Comparison of ENCODE assay signal across 12 mouse cellular contexts in the genomic region with DNA sequence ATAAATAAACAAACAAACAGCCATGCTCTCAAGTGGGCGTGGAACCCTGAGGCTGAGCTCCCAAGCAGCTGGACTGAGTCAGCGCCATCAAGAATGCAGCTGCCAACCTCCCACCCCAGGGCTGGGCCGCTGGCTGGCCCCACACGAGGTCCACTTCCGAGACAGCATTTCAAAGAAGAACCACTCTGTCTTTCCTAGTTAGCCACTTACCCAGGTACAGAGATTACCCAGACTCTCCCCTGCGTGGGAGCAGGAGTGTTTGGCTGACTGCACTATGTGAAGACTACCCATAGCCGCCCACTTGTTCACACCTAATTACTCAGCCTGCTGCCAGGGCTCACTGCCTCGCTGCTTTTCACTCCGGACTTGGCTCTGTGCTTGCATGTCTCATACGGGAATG. TPM values are rescaled to one million over a fixed set of nuclear protein-coding genes. Genes with fewer than 3 reads are reported as not detected.
A peak's percentile ranks its signal among the peaks of the same experiment; 100 is the strongest.
DNase-seq lines count a peak whose midpoint lies in the region; ATAC-seq and TF ChIP-seq lines count a peak whose summit lies in the region.
"Had no signal": no experiment of that assay in that cellular context is flagged by ENCODE, and none has a peak within 500 bp of the region (broad histone marks: within the 10 kb centered on the region; RNA-seq: fewer than 3 reads in every experiment).

No protein-coding gene starts in this region.

- peak; percentile 32 for DNase-seq in hindbrain, postnatal 0 days (ENCODE audit: low spot score)
- DNase-seq in cerebellum, postnatal 10 days, result peak; percentile 70 to 74
- DNase-seq in frontal cortex, postnatal 10 days (ENCODE audit: low spot score in 2 of 2), result no peak
- DNase-seq: embryo, embryonic 11 days; right cerebral cortex, adult 18-20 months had no signal

- no peak overlapping the region for H3K4me3 ChIP-seq in hindbrain, postnatal 0 days (ENCODE audit: low read length)
- no peak overlapping the region for H3K4me3 ChIP-seq in hindbrain, embryonic 16.5 days (ENCODE audit: low read length)
- no peak overlapping the region for H3K4me3 ChIP-seq in kidney, embryonic 15.5 days (replicated peaks)
- no peak overlapping the region for H3K4me3 ChIP-seq in stomach, embryonic 15.5 days (replicated peaks)
- H3K4me3 ChIP-seq: heart, adult 2 months; hindbrain, embryonic 15.5 days had no signal

- no peak overlapping the region for H3K4me2 ChIP-seq in hindbrain, postnatal 0 days (ENCODE audit: low read depth, low read length)
- H3K4me2 ChIP-seq in hindbrain, embryonic 16.5 days (ENCODE audit: low read length), result no peak overlapping the region
- H3K4me2 ChIP-seq in kidney, embryonic 15.5 days, result no peak overlapping the region
- H3K4me2 ChIP-seq in stomach, embryonic 15.5 days, result no peak overlapping the region
- H3K4me2 ChIP-seq: hindbrain, embryonic 15.5 days had no signal

- no peak overlapping the region for H3K9ac ChIP-seq in hindbrain, postnatal 0 days (replicated peaks; ENCODE audit: low read length)
- no peak overlapping the region for H3K9ac ChIP-seq in hindbrain, embryonic 16.5 days (ENCODE audit: low read depth, low read length)
- H3K9ac ChIP-seq in kidney, embryonic 15.5 days, result no peak overlapping the region
- no peak overlapping the region for H3K9ac ChIP-seq in stomach, embryonic 15.5 days
- H3K9ac ChIP-seq: hindbrain, embryonic 15.5 days had no signal

- no peak for TF ChIP-seq CTCF in hindbrain, postnatal 0 days (IDR thresholded peaks at IDR 0.05; ENCODE audit: low read depth)

- no peaks in the 10 kb centered on the region for H3K9me3 ChIP-seq in hindbrain, postnatal 0 days (ENCODE audit: low read length)
- no peaks in the 10 kb centered on the region for H3K9me3 ChIP-seq in hindbrain, embryonic 16.5 days (ENCODE audit: control insufficient read depth, low read length)
- no peaks in the 10 kb centered on the region for H3K9me3 ChIP-seq in kidney, embryonic 15.5 days (replicated peaks)
- no peaks in the 10 kb centered on the region for H3K9me3 ChIP-seq in stomach, embryonic 15.5 days
- H3K9me3 ChIP-seq: hindbrain, embryonic 15.5 days had no signal

- H3K4me1 ChIP-seq in hindbrain, postnatal 0 days (ENCODE audit: insufficient read depth, low read length), result no peaks in the 10 kb centered on the region
- no peaks in the 10 kb centered on the region for H3K4me1 ChIP-seq in hindbrain, embryonic 16.5 days (ENCODE audit: control insufficient read depth, insufficient read depth, low read depth, low read length)
- H3K4me1 ChIP-seq in kidney, embryonic 15.5 days, result peaks cover 28% of the 10 kb centered on the region
- H3K4me1 ChIP-seq in stomach, embryonic 15.5 days, result no peaks in the 10 kb centered on the region
- H3K4me1 ChIP-seq: hindbrain, embryonic 15.5 days had no signal

- ATAC-seq in hindbrain, postnatal 0 days, result 0 out of 2 replicates have a peak, but pooled peaks have one; percentile 17
- ATAC-seq in hindbrain, embryonic 16.5 days, result no peak
- peak; percentile 75 for ATAC-seq in kidney, embryonic 15.5 days (replicated peaks; ENCODE audit: low FRiP score)
- ATAC-seq in stomach, embryonic 15.5 days (ENCODE audit: insufficient read depth, low FRiP score, low read depth), result peak; percentile 31; the same call in 1 of the 2 replicates
- no peak for ATAC-seq in frontal cortex, adult (ENCODE audit: low TSS enrichment)

- no peak overlapping the region for H3K27ac ChIP-seq in hindbrain, postnatal 0 days
- H3K27ac ChIP-seq in hindbrain, embryonic 16.5 days (ENCODE audit: low read depth, low read length), result no peak overlapping the region
- no peak overlapping the region for H3K27ac ChIP-seq in kidney, embryonic 15.5 days
- no peak overlapping the region for H3K27ac ChIP-seq in stomach, embryonic 15.5 days
- H3K27ac ChIP-seq: heart, adult 2 months had no signal

- 64% methylated on average over 10 of the region's 10 CpGs for WGBS in hindbrain, postnatal 0 days
- 71% methylated on average over 10 of the region's 10 CpGs for WGBS in hindbrain, embryonic 16.5 days
- WGBS in kidney, embryonic 15.5 days, result 35% methylated on average over 10 of the region's 10 CpGs
- WGBS in stomach, embryonic 15.5 days, result 74% methylated on average over 10 of the region's 10 CpGs

- peaks cover 9% of the 10 kb centered on the region for H3K36me3 ChIP-seq in hindbrain, postnatal 0 days (ENCODE audit: insufficient read depth, low read length)
- H3K36me3 ChIP-seq in hindbrain, embryonic 16.5 days (ENCODE audit: control insufficient read depth, insufficient read depth, low read length), result peaks cover 14% of the 10 kb centered on the region
- H3K36me3 ChIP-seq in kidney, embryonic 15.5 days, result 0 out of 2 replicates have a peak, but pooled peaks cover 7% of the 10 kb centered on the region
- no peaks in the 10 kb centered on the region for H3K36me3 ChIP-seq in stomach, embryonic 15.5 days

- no peaks in the 10 kb centered on the region for H3K27me3 ChIP-seq in hindbrain, postnatal 0 days (ENCODE audit: insufficient read depth, low read length)
- H3K27me3 ChIP-seq in hindbrain, embryonic 16.5 days (replicated peaks; ENCODE audit: control insufficient read depth, insufficient read depth, low read length), result no peaks in the 10 kb centered on the region
- H3K27me3 ChIP-seq in kidney, embryonic 15.5 days, result no peaks in the 10 kb centered on the region
- H3K27me3 ChIP-seq in stomach, embryonic 15.5 days (replicated peaks), result no peaks in the 10 kb centered on the region
- H3K27me3 ChIP-seq: hindbrain, embryonic 15.5 days had no signal

RNA-seq across cellular contexts. Expression of a gene that starts 26.5 kb away (rescaled TPM):
- total RNA-seq in hindbrain, postnatal 0 days (2014; rRNA removed), result 41.8 and 53.5 TPM in 2 replicates
- polyA plus RNA-seq in hindbrain, postnatal 0 days (2015; fragmentation: Nextera tagmentation; extraction: Ambion mirVana), result 45.6 and 48.0 TPM in 2 replicates
- polyA plus RNA-seq in hindbrain, embryonic 16.5 days (2015; fragmentation: Nextera tagmentation; extraction: Ambion mirVana), result 42.2 and 50.6 TPM in 2 replicates
- polyA plus RNA-seq in kidney, embryonic 15.5 days (2015; fragmentation: Nextera tagmentation; extraction: Ambion mirVana), result 13.9 and 16.4 TPM in 2 replicates
- polyA plus RNA-seq in stomach, embryonic 15.5 days (2015; fragmentation: Nextera tagmentation; extraction: Ambion mirVana), result 17.2 TPM in 2 replicates

RNA-seq across cellular contexts. Expression of a gene that starts 59.2 kb away (rescaled TPM):
- 0.73 and 1.0 TPM in 2 replicates for total RNA-seq in hindbrain, postnatal 0 days (2014; rRNA removed)
- polyA plus RNA-seq in hindbrain, postnatal 0 days (2015; fragmentation: Nextera tagmentation; extraction: Ambion mirVana), result 0.73 and 0.98 TPM in 2 replicates
- 0.61 and 1.2 TPM in 2 replicates for polyA plus RNA-seq in hindbrain, embryonic 16.5 days (2015; fragmentation: Nextera tagmentation; extraction: Ambion mirVana)
- 1.7 and 2.0 TPM in 2 replicates for polyA plus RNA-seq in kidney, embryonic 15.5 days (2015; fragmentation: Nextera tagmentation; extraction: Ambion mirVana)
- 0.53 and 0.67 TPM in 2 replicates for polyA plus RNA-seq in stomach, embryonic 15.5 days (2015; fragmentation: Nextera tagmentation; extraction: Ambion mirVana)
- total RNA-seq: heart, adult 2 months; megakaryocyte, adult 5-6 weeks had no signal

Comparison
In these comparisons a context has a peak if more than half of its experiments do, and no peak if none do; other contexts are left out.
1. ATAC-seq: peak in hindbrain, postnatal 0 days (single experiment), kidney, embryonic 15.5 days (single experiment) and stomach, embryonic 15.5 days (single experiment); none in hindbrain, embryonic 16.5 days (single experiment) and frontal cortex, adult (single experiment).
2. DNase-seq: peak in hindbrain, postnatal 0 days (single experiment) and cerebellum, postnatal 10 days (2 of 2); none in frontal cortex, postnatal 10 days (0 of 2).